Mouse (Mus musculus): ENCODE measurements around the gene Chit1.

GRCm38 (mm10) chr1:134096264-134096934, 14.6 kb upstream of the Chit1 start:
- TF ChIP-seq CHD2 (IDR thresholded peaks at IDR 0.05; ENCODE audit: low read depth, low read length) (no peak), ZC3H11A (IDR thresholded peaks at IDR 0.05; ENCODE audit: borderline replicate concordance, low read depth, low read length) (no peak), ZNF384 (IDR thresholded peaks at IDR 0.05; ENCODE audit: low read depth, low read length) (no peak)
